Mouse (Mus musculus) cerebellum, adult 2 months (tissue): Measurements from ENCODE around the gene Tor1b.

Source experiments
- CTCF ChIP-seq: fragments of 200-500 bp; IDR thresholded peaks from 2 replicates; pipeline ENCODE4 v1.5.1; 2011; ENCODE audit warnings: low read depth, mild to moderate bottlenecking, control low read depth, low read length, moderate library complexity, borderline replicate concordance; ENCODE audit not compliant: insufficient read depth
- POLR2A ChIP-seq: fragments of 200-500 bp; IDR thresholded peaks from 2 replicates; pipeline ENCODE4 v1.6.1; 2011; ENCODE audit warnings: low read length, control low read depth, borderline replicate concordance; ENCODE audit not compliant: insufficient read depth

DNA sequence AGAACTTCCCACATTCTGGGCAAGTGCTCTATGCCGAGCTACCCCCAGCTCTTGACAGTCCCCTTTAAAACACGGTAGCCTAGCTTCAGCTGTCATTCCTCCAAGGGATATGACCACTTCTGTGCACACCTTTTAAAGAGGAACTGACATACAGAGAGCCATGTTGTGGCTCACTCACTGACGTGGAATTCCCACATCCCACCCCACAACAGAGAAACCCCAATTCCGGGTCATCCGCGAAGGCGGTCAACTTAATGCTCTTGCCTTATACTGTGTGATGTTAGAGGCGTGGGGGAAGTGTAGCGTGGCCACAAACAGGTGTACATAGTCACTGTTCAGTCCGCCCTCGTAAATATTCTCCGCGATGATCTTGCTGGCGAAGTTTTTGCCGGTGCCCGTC is 14.1 kb downstream of the Tor1b start:
- no peak for TF ChIP-seq POLR2A
- no peak for TF ChIP-seq CTCF
